Mouse (Mus musculus) liver, adult 2 months (tissue): ENCODE data around the gene Arhgap6. TPM values are rescaled to one million over a fixed set of nuclear protein-coding genes. Genes with fewer than 3 reads are reported as not detected.

ENCODE experiments used
- DNase-seq: peaks from one replicate; pipeline ENCODE4 v3.0.0-alpha.2; 2011; ENCODE audit warnings: low read depth, low spot score; ENCODE audit errors: extremely low read depth
- H3K27ac ChIP-seq: fragments of 200-500 bp; replicated peaks from 2 replicates; pipeline ENCODE4 v1.5.1; 2012; ENCODE audit warnings: low read depth, mild to moderate bottlenecking, control low read depth, inconsistent platforms, low read length; ENCODE audit not compliant: insufficient read depth
- H3K27me3 ChIP-seq: fragments of 200-500 bp; 2 replicates; pipeline ENCODE4 v1.6.1; 2012; ENCODE audit warnings: mild to moderate bottlenecking, moderate library complexity, low read length, inconsistent platforms; ENCODE audit not compliant: control insufficient read depth, insufficient read depth
- H3K36me3 ChIP-seq: fragments of 200-500 bp; 2 replicates; pipeline ENCODE4 v1.6.1; 2012; ENCODE audit warnings: low read length, inconsistent platforms; ENCODE audit not compliant: control insufficient read depth, insufficient read depth
- H3K4me1 ChIP-seq: fragments of 200-500 bp; 2 replicates; pipeline ENCODE4 v1.6.1; 2011; ENCODE audit warnings: low read length; ENCODE audit not compliant: control insufficient read depth, insufficient read depth
- H3K4me3 ChIP-seq: fragments of 200-500 bp; 2 replicates; pipeline ENCODE4 v1.5.1; 2011; ENCODE audit warnings: low read depth, mild to moderate bottlenecking, control low read depth, low read length, moderate library complexity; ENCODE audit not compliant: insufficient read depth
- H3K79me2 ChIP-seq: fragments of 200-500 bp; 2 replicates; pipeline ENCODE4 v1.6.1; 2012; ENCODE audit warnings: inconsistent platforms, mild to moderate bottlenecking, low read length, moderate library complexity; ENCODE audit not compliant: control insufficient read depth, insufficient read depth
- H3K9ac ChIP-seq: fragments of 200-500 bp; 2 replicates; pipeline ENCODE4 v1.6.1; 2012; ENCODE audit warnings: low read depth, mild to moderate bottlenecking, control low read depth, inconsistent platforms, low read length
- CTCF ChIP-seq: fragments of 200-500 bp; IDR thresholded peaks from 2 replicates; pipeline ENCODE4 v1.5.1; 2011; ENCODE audit warnings: low read depth, low read length, control low read depth
- POLR2A ChIP-seq: fragments of 200-500 bp; IDR thresholded peaks from 2 replicates; pipeline ENCODE4 v1.6.1; 2011; ENCODE audit warnings: low read length, control low read depth; ENCODE audit not compliant: insufficient read depth; ENCODE audit errors: extremely low read depth
- WGBS: fragments of 180-500 bp; shearing (Covaris S2); methylation state at CpG from one replicate; pipeline ENCODE4 v1.1.7; 2018; 5-methylcytosine and 5-hydroxymethylcytosine counted together
- polyA plus RNA-seq: library from polyadenylated mRNA; depleted of rRNA; stranded (reverse); fragments of >200 nt; gene quantifications from 2 replicates; pipeline ENCODE4 v1.2.3, GENCODE M21; 2012
- total RNA-seq: library from RNA; depleted of rRNA; stranded (reverse); fragments of >200 nt; gene quantifications from 2 replicates; pipeline ENCODE4 v1.2.3, GENCODE M21; 2014

The Arhgap6 gene
- total and polyA plus RNA-seq, 2 experiments, result 1.8 to 7.9 TPM

GRCm38 (mm10) chrX:169007066-169007465 lies 212.2 kb downstream of the Arhgap6 start:
- TF ChIP-seq CTCF, result no peak
- no peak for TF ChIP-seq POLR2A
- no peak overlapping the region for H3K9ac ChIP-seq
- DNase-seq, result no peak
- no peaks in the 10 kb centered on the region for H3K27me3 ChIP-seq
- H3K4me1 ChIP-seq, result no peaks in the 10 kb centered on the region
- WGBS, result 85% methylated on average over 1 of the region's 1 CpGs
- H3K79me2 ChIP-seq, result no peaks in the 10 kb centered on the region
- H3K36me3 ChIP-seq, result no peaks in the 10 kb centered on the region
- H3K4me3 ChIP-seq, result no peak overlapping the region
- no peak overlapping the region for H3K27ac ChIP-seq

- Histone ChIP-seq H3K4me1 (no peaks in the 10 kb centered on the region), H3K4me3 (no peak overlapping the region), H3K9ac (no peak overlapping the region), H3K27me3 (no peaks in the 10 kb centered on the region), H3K27ac (no peak overlapping the region), H3K36me3 (no peaks in the 10 kb centered on the region), H3K79me2 (no peaks in the 10 kb centered on the region)
- no peak for DNase-seq
- no peak for TF ChIP-seq POLR2A
- TF ChIP-seq CTCF, result no peak
Observed at GRCm38 (mm10) chrX:169012701-169013100, 217.8 kb downstream of the Arhgap6 start.

- peaks cover 3% of the 10 kb centered on the region for H3K4me1 ChIP-seq
- H3K27me3 ChIP-seq, result no peaks in the 10 kb centered on the region
- H3K4me3 ChIP-seq, result no peak overlapping the region
- TF ChIP-seq POLR2A, result no peak
- TF ChIP-seq CTCF, result no peak
- no peak for DNase-seq
- H3K36me3 ChIP-seq, result no peaks in the 10 kb centered on the region
- H3K27ac ChIP-seq, result no peak overlapping the region
- no peaks in the 10 kb centered on the region for H3K79me2 ChIP-seq
- no peak overlapping the region for H3K9ac ChIP-seq
- WGBS, result 82% methylated on average over 1 of the region's 1 CpGs
Observed at GRCm38 (mm10) chrX:169034390-169034789, 239.5 kb downstream of the Arhgap6 start.

GRCm38 (mm10) chrX:169036403-169037296 lies 241.8 kb downstream of the Arhgap6 start:
- H3K9ac ChIP-seq, result peak overlapping the region; percentile 63
- H3K4me1 ChIP-seq, result peaks cover 3% of the 10 kb centered on the region
- H3K27me3 ChIP-seq, result no peaks in the 10 kb centered on the region
- no peaks in the 10 kb centered on the region for H3K36me3 ChIP-seq
- 2% methylated on average over 29 of the region's 32 CpGs for WGBS
- H3K79me2 ChIP-seq, result no peaks in the 10 kb centered on the region
- peak overlapping the region; percentile 65 for H3K4me3 ChIP-seq
- H3K27ac ChIP-seq, result 0 out of 2 replicates have a peak overlapping the region, but pooled peaks have one; percentile 15
- peak; percentile 58 for TF ChIP-seq CTCF
- TF ChIP-seq POLR2A, result no peak
- DNase-seq, result peak; percentile 65

- H3K79me2 ChIP-seq, result no peaks in the 10 kb centered on the region
- no peaks in the 10 kb centered on the region for H3K36me3 ChIP-seq
- no peaks in the 10 kb centered on the region for H3K27me3 ChIP-seq
- whole genome bisulfite sequencing, result 12% methylated on average over 4 of the region's 4 CpGs
- H3K9ac ChIP-seq, result no peak overlapping the region
- no peak for TF ChIP-seq CTCF
- TF ChIP-seq POLR2A, result no peak
- peaks cover 3% of the 10 kb centered on the region for H3K4me1 ChIP-seq
- H3K4me3 ChIP-seq, result no peak overlapping the region
- no peak overlapping the region for H3K27ac ChIP-seq
- DNase-seq, result peak; percentile 8
Observed at GRCm38 (mm10) chrX:169037401-169037800, 242.5 kb downstream of the Arhgap6 start.

GRCm38 (mm10) chrX:169043872-169044271 lies 249.0 kb downstream of the Arhgap6 start:
- 76% methylated on average over 1 of the region's 1 CpGs for WGBS
- DNase-seq, result no peak
- no peak overlapping the region for H3K9ac ChIP-seq
- H3K27ac ChIP-seq, result no peak overlapping the region
- no peaks in the 10 kb centered on the region for H3K27me3 ChIP-seq
- no peaks in the 10 kb centered on the region for H3K79me2 ChIP-seq
- no peaks in the 10 kb centered on the region for H3K36me3 ChIP-seq
- TF ChIP-seq POLR2A, result no peak
- no peak for TF ChIP-seq CTCF
- H3K4me1 ChIP-seq, result no peaks in the 10 kb centered on the region
- H3K4me3 ChIP-seq, result no peak overlapping the region
